Mouse (Mus musculus) liver, embryonic 14.5 days (tissue): ENCODE data around the gene Tomm7.

Experiments used
- CTCF ChIP-seq: IDR thresholded peaks from 2 replicates; pipeline ENCODE4 v1.5.1; 2016; ENCODE audit warnings: antibody characterized with exemption, low read depth, control low read depth
- EP300 ChIP-seq: IDR thresholded peaks from 2 replicates; pipeline ENCODE4 v1.6.1; 2016; ENCODE audit warnings: antibody characterized with exemption, low read depth

DNA sequence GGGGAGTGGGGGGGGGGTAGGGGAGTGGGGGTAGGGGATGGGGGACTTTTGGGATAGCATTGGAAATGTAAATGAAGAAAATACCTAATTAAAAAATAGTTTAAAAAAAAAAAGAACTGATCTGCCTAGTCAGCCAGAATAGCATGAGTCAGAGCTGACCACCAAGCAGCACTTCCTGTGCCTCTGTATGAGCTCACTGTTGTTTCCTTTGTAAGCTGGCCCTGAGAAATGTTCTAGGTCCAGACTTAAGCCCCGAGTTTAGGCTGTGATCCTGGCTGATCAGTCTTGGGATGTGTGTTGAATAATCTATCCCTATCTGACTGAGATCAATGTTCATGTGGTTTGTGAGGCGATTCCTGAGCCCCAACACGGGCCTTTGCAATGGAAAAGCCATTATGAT lies 43.1 kb upstream of the Tomm7 start:
- TF ChIP-seq CTCF (no peak), EP300 (no peak)
